Mouse (Mus musculus) left cerebral cortex, adult 2 months (tissue): ENCODE results near the gene Slc25a35. TPM values are rescaled to one million over a fixed set of nuclear protein-coding genes. Genes with fewer than 3 reads are reported as not detected.
"Not testable (repeated sequence)": the region's sequence is repeated elsewhere in the genome, so short reads cannot be mapped to it uniquely, and the experiment has no call there.

Experiments
- DNase-seq, 2 experiments: peaks; one replicate each; pipeline ENCODE4 v3.0.0; 2021 to 2022; ENCODE audit warnings: low spot score in 2 of 2, mixed read lengths in 1 of 2; ENCODE audit errors: extremely low spot score in 1 of 2
- H3K27ac ChIP-seq: fragments of 200-600 bp; 2 replicates; pipeline ENCODE4 v1.8.1; 2022
- H3K4me3 ChIP-seq: fragments of 200-600 bp; 2 replicates; pipeline ENCODE4 v1.8.1; 2022
- CTCF ChIP-seq: fragments of 200-600 bp; IDR thresholded peaks from 2 replicates; pipeline ENCODE4 v1.8.1; 2022; ENCODE audit warnings: antibody characterized with exemption, mild to moderate bottlenecking, moderate library complexity
- intact Hi-C: fragments of 180-260 bp; cut with DNase I; formaldehyde crosslinking; loops from one replicate; pipeline ENCODE4 v1.15.1; 2025
- total RNA-seq, 2 experiments: library from RNA; stranded (reverse); gene quantifications; 2 replicates each; pipeline ENCODE4 v1.2.3; 2021

The Slc25a35 gene
- total RNA-seq, 2 experiments from 2014 or later, result 5.0 to 5.2 TPM

GRCm38 (mm10) chr11:68946001-68946400 lies 21.9 kb upstream of the Slc25a35 start:
- no peak for DNase-seq
- H3K4me3 ChIP-seq, result peak overlapping the region; percentile 48; the same call in 1 of the 2 replicates
- H3K27ac ChIP-seq, result peak overlapping the region; percentile 89
- intact Hi-C loops, result no loop called here
- no peak for TF ChIP-seq CTCF

- H3K27ac ChIP-seq, result peak overlapping the region; percentile 89
- TF ChIP-seq CTCF, result no peak
- peak; percentile 54 to 61 for DNase-seq
- intact Hi-C loops, result no loop called here
- peak overlapping the region; percentile 48 for H3K4me3 ChIP-seq
Measured at GRCm38 (mm10) chr11:68946806-68947440, 21.0 kb upstream of the Slc25a35 start.

- intact Hi-C loops, result no loop called here
- Histone ChIP-seq H3K27ac (peak overlapping the region; percentile 83), H3K4me3 (peak overlapping the region; percentile 48)
- DNase-seq, result no peak
- TF ChIP-seq CTCF, result no peak
Measured at GRCm38 (mm10) chr11:68947542-68947993, 20.4 kb upstream of the Slc25a35 start.

GRCm38 (mm10) chr11:68953903-68954302 lies 14.0 kb upstream of the Slc25a35 start:
- TF ChIP-seq CTCF, result no peak
- no peak overlapping the region for H3K27ac ChIP-seq
- peak overlapping the region; percentile 27 for H3K4me3 ChIP-seq
- intact Hi-C loops, result no loop called here
- no peak for DNase-seq

GRCm38 (mm10) chr11:68954408-68954807 lies 13.5 kb upstream of the Slc25a35 start:
- peak overlapping the region; percentile 27 for H3K4me3 ChIP-seq
- intact Hi-C loops, result no loop called here
- DNase-seq, result no peak
- no peak overlapping the region for H3K27ac ChIP-seq
- no peak for TF ChIP-seq CTCF

GRCm38 (mm10) chr11:68955473-68955872 lies 12.5 kb upstream of the Slc25a35 start:
- no peak overlapping the region for H3K27ac ChIP-seq
- no peak for DNase-seq
- no peak for TF ChIP-seq CTCF
- H3K4me3 ChIP-seq, result no peak overlapping the region
- intact Hi-C loops, result no loop called here

- no peak for TF ChIP-seq CTCF
- Histone ChIP-seq H3K27ac (peak overlapping the region; percentile 62), H3K4me3 (peak overlapping the region; percentile 19; the same call in 1 of the 2 replicates)
- intact Hi-C loops, result no loop called here
- DNase-seq, result no peak
Measured at GRCm38 (mm10) chr11:68956107-68956506, 11.8 kb upstream of the Slc25a35 start.

- TF ChIP-seq CTCF, result no peak
- peak overlapping the region; percentile 19 for H3K4me3 ChIP-seq
- no peak for DNase-seq
- intact Hi-C loops, result no loop called here
- peak overlapping the region; percentile 62 for H3K27ac ChIP-seq
Measured at GRCm38 (mm10) chr11:68956697-68957096, 11.2 kb upstream of the Slc25a35 start.

- DNase-seq, result no peak
- intact Hi-C loops, result no loop called here
- Histone ChIP-seq H3K27ac (peak within 1 kb of the TSS; percentile 62), H3K4me3 (peak within 1 kb of the TSS; percentile 19)
- TF ChIP-seq CTCF, result no peak
Measured at GRCm38 (mm10) chr11:68957308-68957707, 10.6 kb upstream of the Slc25a35 start, which contains the start of gene Arhgef15. Arhgef15 (minus strand) TSS chr11:68957480.

GRCm38 (mm10) chr11:68957971-68958370 lies 10.0 kb upstream of the Slc25a35 start:
- no peak overlapping the region for H3K27ac ChIP-seq
- TF ChIP-seq CTCF, result no peak
- no peak overlapping the region for H3K4me3 ChIP-seq
- intact Hi-C loops, result no loop called here
- DNase-seq, result no peak

GRCm38 (mm10) chr11:68961596-68961995 lies 6.3 kb upstream of the Slc25a35 start:
- intact Hi-C loops, result no loop called here

GRCm38 (mm10) chr11:68962159-68962558 lies 5.8 kb upstream of the Slc25a35 start:
- DNase-seq, H3K4me3 ChIP-seq, intact Hi-C loops, H3K27ac ChIP-seq: not testable (repeated sequence)

More at GRCm38 (mm10) chr11:68961596-68961995, 6.3 kb upstream of the Slc25a35 start:
- no peak for DNase-seq
- Histone ChIP-seq H3K4me3 (no peak overlapping the region), H3K27ac (no peak overlapping the region)
- TF ChIP-seq CTCF, result no peak

- no peak for TF ChIP-seq CTCF
- intact Hi-C loops, result no loop called here
- H3K27ac ChIP-seq, result no peak overlapping the region
- H3K4me3 ChIP-seq, result no peak overlapping the region
- DNase-seq, result no peak
Measured at GRCm38 (mm10) chr11:68963405-68963804, 4.5 kb upstream of the Slc25a35 start.
